Mouse (Mus musculus) liver, adult 2 months (tissue): Measurements from ENCODE around the gene Ndufs1. TPM values are rescaled to one million over a fixed set of nuclear protein-coding genes. Genes with fewer than 3 reads are reported as not detected.

Experiments used
- DNase-seq: peaks from one replicate; pipeline ENCODE4 v3.0.0-alpha.2; 2011; ENCODE audit warnings: low read depth, low spot score; ENCODE audit errors: extremely low read depth
- H3K27ac ChIP-seq: fragments of 200-500 bp; replicated peaks from 2 replicates; pipeline ENCODE4 v1.5.1; 2012; ENCODE audit warnings: low read depth, mild to moderate bottlenecking, control low read depth, inconsistent platforms, low read length; ENCODE audit not compliant: insufficient read depth
- H3K27me3 ChIP-seq: fragments of 200-500 bp; 2 replicates; pipeline ENCODE4 v1.6.1; 2012; ENCODE audit warnings: mild to moderate bottlenecking, moderate library complexity, low read length, inconsistent platforms; ENCODE audit not compliant: control insufficient read depth, insufficient read depth
- H3K36me3 ChIP-seq: fragments of 200-500 bp; 2 replicates; pipeline ENCODE4 v1.6.1; 2012; ENCODE audit warnings: low read length, inconsistent platforms; ENCODE audit not compliant: control insufficient read depth, insufficient read depth
- H3K4me1 ChIP-seq: fragments of 200-500 bp; 2 replicates; pipeline ENCODE4 v1.6.1; 2011; ENCODE audit warnings: low read length; ENCODE audit not compliant: control insufficient read depth, insufficient read depth
- H3K4me3 ChIP-seq: fragments of 200-500 bp; 2 replicates; pipeline ENCODE4 v1.5.1; 2011; ENCODE audit warnings: low read depth, mild to moderate bottlenecking, control low read depth, low read length, moderate library complexity; ENCODE audit not compliant: insufficient read depth
- H3K79me2 ChIP-seq: fragments of 200-500 bp; 2 replicates; pipeline ENCODE4 v1.6.1; 2012; ENCODE audit warnings: inconsistent platforms, mild to moderate bottlenecking, low read length, moderate library complexity; ENCODE audit not compliant: control insufficient read depth, insufficient read depth
- H3K9ac ChIP-seq: fragments of 200-500 bp; 2 replicates; pipeline ENCODE4 v1.6.1; 2012; ENCODE audit warnings: low read depth, mild to moderate bottlenecking, control low read depth, inconsistent platforms, low read length
- CTCF ChIP-seq: fragments of 200-500 bp; IDR thresholded peaks from 2 replicates; pipeline ENCODE4 v1.5.1; 2011; ENCODE audit warnings: low read depth, low read length, control low read depth
- POLR2A ChIP-seq: fragments of 200-500 bp; IDR thresholded peaks from 2 replicates; pipeline ENCODE4 v1.6.1; 2011; ENCODE audit warnings: low read length, control low read depth; ENCODE audit not compliant: insufficient read depth; ENCODE audit errors: extremely low read depth
- WGBS: fragments of 180-500 bp; shearing (Covaris S2); methylation state at CpG from one replicate; pipeline ENCODE4 v1.1.7; 2018; 5-methylcytosine and 5-hydroxymethylcytosine counted together
- polyA plus RNA-seq: library from polyadenylated mRNA; depleted of rRNA; stranded (reverse); fragments of >200 nt; gene quantifications from 2 replicates; pipeline ENCODE4 v1.2.3, GENCODE M21; 2012
- total RNA-seq: library from RNA; depleted of rRNA; stranded (reverse); fragments of >200 nt; gene quantifications from 2 replicates; pipeline ENCODE4 v1.2.3, GENCODE M21; 2014

The Ndufs1 gene
- total and polyA plus RNA-seq, 2 experiments, result 47.5 to 182 TPM

DNA sequence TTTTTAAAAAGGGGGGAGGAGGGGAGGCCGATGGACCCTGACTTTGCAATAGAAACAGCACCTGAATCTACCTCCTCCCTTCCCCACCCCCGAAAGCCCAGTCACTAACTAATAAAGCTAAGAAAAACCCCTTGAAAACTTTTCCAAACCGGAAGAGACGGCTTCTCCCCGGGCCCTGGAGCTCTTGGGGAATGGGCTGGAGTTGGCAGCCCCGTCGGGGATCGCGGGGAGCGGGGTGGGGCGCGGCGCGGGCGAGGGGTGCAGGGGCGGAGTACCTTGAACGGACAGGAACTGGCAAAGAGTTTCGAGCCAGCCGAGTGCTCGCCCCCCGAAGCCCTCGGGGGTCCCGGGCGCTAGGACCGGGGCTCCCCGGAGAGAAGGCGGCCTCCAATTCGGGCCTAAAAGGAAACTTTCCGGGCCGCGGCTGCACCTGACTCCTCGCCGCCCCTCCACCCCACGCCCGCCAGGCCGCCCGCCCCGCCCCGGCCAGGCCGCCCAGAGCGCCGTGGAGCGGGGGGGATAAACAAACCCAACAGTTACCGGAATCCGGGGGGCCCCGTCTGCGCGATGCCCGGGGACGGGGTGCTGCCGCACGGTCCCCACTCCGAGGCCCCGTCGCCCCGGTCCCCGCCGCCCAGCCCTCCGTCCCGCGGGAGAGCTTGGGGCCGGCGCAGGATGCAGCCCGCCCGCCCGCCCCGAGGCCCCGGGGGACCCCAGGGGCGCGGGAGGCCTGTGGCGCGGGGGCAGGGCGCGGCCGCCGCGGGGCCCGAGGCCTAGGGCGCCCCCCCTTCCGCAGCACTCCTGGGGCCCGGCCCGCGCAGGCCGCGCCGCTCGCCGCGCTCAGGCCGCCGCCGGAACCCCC is 63.1 kb downstream of the Ndufs1 start:
- 1% methylated on average over 81 of the region's 92 CpGs for WGBS
- peaks cover 5% of the 10 kb centered on the region for H3K36me3 ChIP-seq

DNA sequence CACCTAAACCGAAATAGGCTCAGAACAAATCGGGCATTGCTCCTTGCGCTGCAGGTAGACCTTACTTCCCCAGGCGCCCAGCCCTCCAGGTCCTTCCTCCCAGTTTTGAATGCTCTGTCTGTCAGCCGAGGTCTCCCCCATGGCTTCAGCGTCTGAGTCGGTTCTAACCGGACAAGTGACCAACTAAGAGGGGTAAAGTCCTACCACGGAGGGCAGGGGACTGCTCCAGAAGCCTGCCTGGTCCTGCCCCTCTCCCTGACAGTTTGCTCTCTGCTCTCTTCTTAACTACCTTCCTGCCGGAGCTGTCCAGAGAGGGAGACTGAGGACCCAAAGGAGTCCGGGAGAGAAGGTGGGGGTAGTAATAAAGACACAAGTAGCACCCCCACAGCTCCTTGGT is 63.8 kb downstream of the Ndufs1 start:
- peak; percentile 70 for DNase-seq
- Histone ChIP-seq H3K79me2 (peaks cover 32% of the 10 kb centered on the region; the same call in 1 of the 2 replicates), H3K4me3 (peak overlapping the region; percentile 90), H3K27ac (peak overlapping the region; percentile 80), H3K27me3 (no peaks in the 10 kb centered on the region), H3K9ac (peak overlapping the region; percentile 99), H3K4me1 (peaks cover 9% of the 10 kb centered on the region), H3K36me3 (no peaks in the 10 kb centered on the region)
- TF ChIP-seq POLR2A (0 out of 2 replicates have a peak, but pooled peaks have one; percentile 33), CTCF (no peak)
- under 1% methylated on average over 11 of the region's 11 CpGs for WGBS

More for the DNA sequence above, 63.1 kb downstream of the Ndufs1 start:
- peak overlapping the region; percentile 80 for H3K27ac ChIP-seq
- no peak for DNase-seq
- peak overlapping the region; percentile 90 for H3K4me3 ChIP-seq
- H3K79me2 ChIP-seq, result peaks cover 34% of the 10 kb centered on the region; the same call in 1 of the 2 replicates
- no peaks in the 10 kb centered on the region for H3K27me3 ChIP-seq
- no peak for TF ChIP-seq POLR2A
- TF ChIP-seq CTCF, result no peak
- peaks cover 6% of the 10 kb centered on the region for H3K4me1 ChIP-seq
- H3K9ac ChIP-seq, result peak overlapping the region; percentile 99

- TF ChIP-seq CTCF, result no peak
- no peak for TF ChIP-seq POLR2A
- Histone ChIP-seq H3K4me3 (peak overlapping the region; percentile 90), H3K9ac (peak overlapping the region; percentile 99), H3K4me1 (peaks cover 10% of the 10 kb centered on the region), H3K36me3 (no peaks in the 10 kb centered on the region), H3K27ac (peak overlapping the region; percentile 80), H3K79me2 (peaks cover 36% of the 10 kb centered on the region; the same call in 1 of the 2 replicates), H3K27me3 (no peaks in the 10 kb centered on the region)
- 32% methylated on average over 8 of the region's 8 CpGs for WGBS
- no peak for DNase-seq
These were observed 64.3 kb downstream of the Ndufs1 start for GRCm38 (mm10) chr1:63112151-63112864.

DNA sequence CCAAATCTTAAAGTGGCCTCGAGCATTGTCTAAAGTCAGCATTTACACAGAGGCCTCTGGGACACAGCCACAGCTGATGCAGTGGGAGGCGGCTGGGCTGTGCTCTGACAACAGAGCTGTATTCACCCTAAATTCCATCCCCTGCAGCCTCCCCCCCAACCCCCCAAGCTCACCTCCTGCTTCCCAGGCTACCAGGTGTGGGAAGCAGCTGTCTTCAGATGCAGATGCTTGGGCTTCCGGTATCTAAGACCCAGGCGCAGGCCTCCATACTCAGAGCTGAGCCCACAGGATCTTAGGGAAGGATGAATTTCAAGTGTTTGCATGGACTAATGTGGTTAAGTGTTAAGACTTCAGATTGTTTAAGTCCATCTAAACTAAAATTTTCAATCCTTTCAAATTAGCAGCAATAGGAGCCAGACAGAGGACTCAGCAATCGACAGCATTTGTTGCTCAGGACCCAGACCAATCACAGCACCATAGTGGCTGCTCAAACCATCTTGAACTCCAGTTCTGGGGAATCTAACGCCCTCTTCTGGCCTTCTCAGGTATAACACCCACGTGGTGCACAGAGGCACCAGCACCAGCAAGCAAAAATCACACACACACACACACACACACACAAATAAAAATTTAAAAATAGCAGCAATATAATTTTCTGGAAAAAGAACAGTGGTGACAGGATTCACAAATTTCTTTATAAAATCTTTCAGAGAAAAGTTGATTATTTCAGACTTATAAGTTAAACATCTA is 65.9 kb downstream of the Ndufs1 start:
- Histone ChIP-seq H3K4me1 (peaks cover 10% of the 10 kb centered on the region), H3K9ac (no peak overlapping the region), H3K27ac (no peak overlapping the region), H3K27me3 (no peaks in the 10 kb centered on the region), H3K4me3 (no peak overlapping the region), H3K79me2 (peaks cover 36% of the 10 kb centered on the region; the same call in 1 of the 2 replicates), H3K36me3 (peaks cover 2% of the 10 kb centered on the region; the same call in 1 of the 2 replicates)
- no peak for DNase-seq
- TF ChIP-seq CTCF, result peak; percentile 22; the same call in 1 of the 2 replicates
- TF ChIP-seq POLR2A, result no peak
- 68% methylated on average over 7 of the region's 7 CpGs for WGBS

GRCm38 (mm10) chr1:63107614-63108327 is 68.9 kb downstream of the Ndufs1 start:
- peaks cover 10% of the 10 kb centered on the region for H3K4me1 ChIP-seq
- no peak overlapping the region for H3K4me3 ChIP-seq
- peaks cover 40% of the 10 kb centered on the region; the same call in 1 of the 2 replicates for H3K79me2 ChIP-seq
- no peak for TF ChIP-seq CTCF
- no peak for TF ChIP-seq POLR2A
- no peaks in the 10 kb centered on the region for H3K27me3 ChIP-seq
- no peak overlapping the region for H3K9ac ChIP-seq
- 57% methylated on average over 6 of the region's 6 CpGs for WGBS
- no peak for DNase-seq
- no peak overlapping the region for H3K27ac ChIP-seq
- peaks cover 4% of the 10 kb centered on the region; the same call in 1 of the 2 replicates for H3K36me3 ChIP-seq
